Mouse (Mus musculus) neural tube, embryonic 15.5 days (tissue): Measurements from ENCODE around the gene Gpr34. TPM values are rescaled to one million over a fixed set of nuclear protein-coding genes. Genes with fewer than 3 reads are reported as not detected.

Experiments used
- ATAC-seq: fragments of 200-750 bp; cut with Nextera tagmentation; 2 replicates; pipeline ENCODE4 v1.8.0; 2017; ENCODE audit warnings: mild to moderate bottlenecking, moderate TSS enrichment, moderate library complexity; ENCODE audit not compliant: low FRiP score
- H3K27ac ChIP-seq: fragments of 300-500 bp; sonication (generic); replicated peaks from 2 replicates; pipeline ENCODE4 v1.5.1; 2015; ENCODE audit warnings: mild to moderate bottlenecking, inconsistent platforms
- H3K27me3 ChIP-seq: fragments of 300-500 bp; sonication (generic); replicated peaks from 2 replicates; pipeline ENCODE4 v1.6.1; 2015; ENCODE audit warnings: inconsistent platforms
- H3K36me3 ChIP-seq: fragments of 300-500 bp; sonication (generic); 2 replicates; pipeline ENCODE4 v1.6.1; 2015; ENCODE audit warnings: inconsistent platforms
- H3K4me1 ChIP-seq: fragments of 300-500 bp; sonication (generic); 2 replicates; pipeline ENCODE4 v1.6.1; 2015; ENCODE audit warnings: inconsistent platforms
- H3K4me2 ChIP-seq: fragments of 300-500 bp; sonication (generic); 2 replicates; pipeline ENCODE4 v1.6.1; 2015; ENCODE audit warnings: inconsistent platforms, mild to moderate bottlenecking, moderate library complexity
- H3K4me3 ChIP-seq: fragments of 300-500 bp; sonication (generic); replicated peaks from 2 replicates; pipeline ENCODE4 v1.5.1; 2015; ENCODE audit warnings: mild to moderate bottlenecking, inconsistent platforms
- H3K9ac ChIP-seq: fragments of 300-500 bp; sonication (generic); replicated peaks from 2 replicates; pipeline ENCODE4 v1.6.1; 2015; ENCODE audit warnings: mild to moderate bottlenecking, inconsistent platforms
- H3K9me3 ChIP-seq: fragments of 300-500 bp; sonication (generic); replicated peaks from 2 replicates; pipeline ENCODE4 v1.6.1; 2016; ENCODE audit warnings: inconsistent platforms
- WGBS: fragments of 180-500 bp; shearing (Covaris S2); methylation state at CpG from one replicate; pipeline ENCODE4 v1.1.7; 2015; ENCODE audit warnings: mixed read lengths; 5-methylcytosine and 5-hydroxymethylcytosine counted together
- polyA plus RNA-seq: library from polyadenylated mRNA; unstranded; fragments of >200 nt; fragmentation: Nextera tagmentation; extraction: Ambion mirVana; gene quantifications from 2 replicates; pipeline ENCODE4 v1.2.1, GENCODE M21; 2015

Gene Gpr34
- polyA plus RNA-seq, result 2.7 and 3.3 TPM in 2 replicates

DNA sequence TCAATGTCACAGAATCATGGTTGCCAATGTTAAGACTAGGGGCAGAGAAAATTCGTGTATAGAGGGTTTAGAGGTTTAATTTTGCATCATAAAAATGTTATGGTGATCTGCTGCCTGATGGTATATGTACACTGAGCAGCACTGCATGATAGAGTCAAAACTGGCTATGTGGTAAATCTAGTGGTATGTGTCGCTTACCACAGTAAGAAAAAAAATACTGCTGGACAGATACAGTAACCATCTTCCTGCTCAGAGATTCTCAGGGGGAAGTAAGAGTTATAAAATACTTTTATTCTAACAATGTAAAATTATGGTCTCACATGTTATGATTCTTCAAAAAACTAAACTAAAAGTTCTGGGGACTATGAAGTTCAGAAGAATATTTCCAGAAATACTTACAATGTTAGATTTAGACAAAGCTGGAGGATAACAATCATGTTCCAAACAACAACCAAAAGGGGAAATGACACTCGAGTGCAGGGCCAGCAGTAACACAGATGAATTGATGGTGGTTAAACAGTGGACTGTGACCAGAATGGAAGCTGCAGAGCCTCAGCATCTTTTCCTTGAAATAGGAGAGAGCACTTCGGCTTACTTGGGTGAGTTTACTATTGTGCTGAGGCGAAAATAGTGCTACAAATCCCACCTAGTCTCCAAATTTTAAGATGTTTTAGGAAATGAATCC is at the start of gene Gpr34:
Gene Gpr34 (plus strand): TSS at position 491 of the 685 bp plus-strand sequence.
- no peak for ATAC-seq

DNA sequence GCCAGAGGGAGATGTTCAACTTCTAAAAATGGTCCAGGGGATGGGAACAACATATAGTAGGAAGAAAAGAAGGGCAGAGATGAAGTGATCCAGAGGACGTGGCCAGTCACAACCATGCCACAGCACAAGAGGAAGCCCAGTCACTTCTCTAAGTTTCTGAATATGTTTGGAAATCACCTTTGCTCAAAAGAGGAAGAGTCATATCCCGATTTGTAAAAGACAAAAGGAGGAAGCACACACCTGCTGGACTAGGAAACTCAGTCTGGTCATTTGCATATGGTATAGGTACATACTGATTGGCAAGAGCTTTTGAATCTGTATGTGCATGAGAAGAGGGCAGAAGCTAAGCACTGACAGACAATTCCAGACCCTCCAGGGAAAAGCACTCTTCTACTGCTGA is 32.5 kb upstream of the Gpr34 start:
- Histone ChIP-seq H3K36me3 (no peaks in the 10 kb centered on the region), H3K9ac (no peak overlapping the region), H3K4me3 (no peak overlapping the region), H3K9me3 (no peaks in the 10 kb centered on the region), H3K27me3 (no peaks in the 10 kb centered on the region), H3K27ac (no peak overlapping the region), H3K4me1 (no peaks in the 10 kb centered on the region), H3K4me2 (no peak overlapping the region)
- no peak for ATAC-seq
- WGBS, result 78% methylated on average over 2 of the region's 2 CpGs

More for the DNA sequence above, at the start of gene Gpr34:
- H3K9me3 ChIP-seq, result no peaks in the 10 kb centered on the region
- H3K27ac ChIP-seq, result no peak within 1 kb of the TSS
- 75% methylated on average over 5 of the region's 5 CpGs for WGBS
- H3K9ac ChIP-seq, result no peak within 1 kb of the TSS
- H3K4me1 ChIP-seq, result no peaks in the 10 kb centered on the region
- H3K4me2 ChIP-seq, result no peak within 1 kb of the TSS
- H3K36me3 ChIP-seq, result no peaks in the 10 kb centered on the region
- H3K4me3 ChIP-seq, result no peak within 1 kb of the TSS
- no peaks in the 10 kb centered on the region for H3K27me3 ChIP-seq

DNA sequence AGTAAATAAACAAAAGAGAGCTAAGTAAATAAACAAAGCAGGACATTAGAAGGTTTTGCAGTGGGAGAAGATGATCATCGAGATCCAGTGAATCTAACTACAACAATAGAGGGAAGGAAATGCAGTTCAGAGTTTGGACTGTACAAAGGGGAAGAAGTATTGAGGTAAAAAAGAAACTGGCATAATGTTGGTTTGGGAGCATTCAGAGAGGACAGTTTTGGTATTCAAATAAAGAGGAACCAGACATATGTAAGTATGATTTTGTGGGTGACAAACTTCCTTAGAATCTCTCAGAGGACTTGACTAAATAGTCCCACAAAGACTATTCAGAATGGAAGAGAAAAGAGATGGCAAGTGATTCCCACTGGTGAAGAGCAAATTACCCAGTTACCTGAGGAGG is 31.9 kb upstream of the Gpr34 start:
- Histone ChIP-seq H3K36me3 (no peaks in the 10 kb centered on the region), H3K4me3 (no peak overlapping the region), H3K27ac (no peak overlapping the region), H3K9ac (no peak overlapping the region), H3K4me2 (no peak overlapping the region), H3K9me3 (no peaks in the 10 kb centered on the region), H3K27me3 (no peaks in the 10 kb centered on the region), H3K4me1 (no peaks in the 10 kb centered on the region)
- no peak for ATAC-seq
- WGBS, result 90% methylated on average over 1 of the region's 1 CpGs

DNA sequence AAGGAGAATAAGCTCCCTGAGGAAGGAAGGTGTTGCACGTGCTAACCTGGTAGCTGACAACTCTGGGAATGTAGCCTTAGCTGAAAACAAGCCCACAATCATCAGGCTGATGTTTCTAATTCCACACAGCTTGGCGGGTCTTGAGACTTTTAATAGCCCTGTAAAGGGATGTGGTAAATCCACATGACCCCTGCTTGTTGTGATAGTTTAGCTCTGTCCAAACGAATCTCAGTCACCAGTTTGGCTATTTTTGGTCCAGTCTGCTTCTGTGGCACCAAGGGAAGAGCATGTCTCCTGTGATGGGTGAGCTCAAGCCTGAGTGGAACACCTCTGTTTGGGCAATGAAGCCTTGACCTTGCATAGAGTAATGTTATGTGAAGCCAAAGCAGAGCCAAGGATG is 25.1 kb upstream of the Gpr34 start:
- no peaks in the 10 kb centered on the region for H3K27me3 ChIP-seq
- no peak overlapping the region for H3K4me3 ChIP-seq
- no peak overlapping the region for H3K4me2 ChIP-seq
- H3K27ac ChIP-seq, result no peak overlapping the region
- H3K4me1 ChIP-seq, result no peaks in the 10 kb centered on the region
- no peak overlapping the region for H3K9ac ChIP-seq
- no peak for ATAC-seq
- no peaks in the 10 kb centered on the region for H3K9me3 ChIP-seq
- WGBS, result 69% methylated on average over 3 of the region's 3 CpGs
- no peaks in the 10 kb centered on the region for H3K36me3 ChIP-seq

- Histone ChIP-seq H3K4me1 (no peaks in the 10 kb centered on the region), H3K9me3 (no peaks in the 10 kb centered on the region), H3K4me2 (no peak overlapping the region), H3K27ac (no peak overlapping the region), H3K9ac (no peak overlapping the region), H3K4me3 (no peak overlapping the region), H3K36me3 (no peaks in the 10 kb centered on the region), H3K27me3 (no peaks in the 10 kb centered on the region)
- no peak for ATAC-seq
- 45% methylated on average over 3 of the region's 3 CpGs for WGBS
Measured at GRCm38 (mm10) chrX:13607752-13608151, 24.1 kb upstream of the Gpr34 start.

DNA sequence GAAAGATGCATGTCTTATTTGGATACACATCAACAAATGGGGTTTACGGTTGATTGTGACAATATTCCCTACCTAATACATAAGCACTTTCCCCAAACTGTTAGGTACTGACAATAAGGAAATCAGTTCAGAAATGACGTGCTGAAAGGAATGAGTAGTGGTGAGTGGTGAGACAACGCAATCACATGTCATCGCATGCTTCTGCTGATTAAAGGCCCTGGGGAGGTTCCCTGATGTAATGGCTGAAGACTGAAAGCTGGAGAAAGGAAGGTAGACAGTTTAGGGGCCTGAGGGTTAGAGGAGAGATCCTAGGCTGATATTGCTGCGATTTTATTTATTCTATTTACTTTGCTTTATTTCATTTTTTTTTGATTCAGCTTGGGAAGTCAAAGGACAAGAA is 20.8 kb upstream of the Gpr34 start:
- Histone ChIP-seq H3K27me3 (no peaks in the 10 kb centered on the region), H3K9me3 (no peaks in the 10 kb centered on the region), H3K4me3 (no peak overlapping the region), H3K4me2 (no peak overlapping the region), H3K9ac (no peak overlapping the region), H3K27ac (no peak overlapping the region), H3K4me1 (no peaks in the 10 kb centered on the region), H3K36me3 (peaks cover 5% of the 10 kb centered on the region; the same call in 1 of the 2 replicates)
- ATAC-seq, result no peak
- WGBS, result 92% methylated on average over 5 of the region's 5 CpGs

DNA sequence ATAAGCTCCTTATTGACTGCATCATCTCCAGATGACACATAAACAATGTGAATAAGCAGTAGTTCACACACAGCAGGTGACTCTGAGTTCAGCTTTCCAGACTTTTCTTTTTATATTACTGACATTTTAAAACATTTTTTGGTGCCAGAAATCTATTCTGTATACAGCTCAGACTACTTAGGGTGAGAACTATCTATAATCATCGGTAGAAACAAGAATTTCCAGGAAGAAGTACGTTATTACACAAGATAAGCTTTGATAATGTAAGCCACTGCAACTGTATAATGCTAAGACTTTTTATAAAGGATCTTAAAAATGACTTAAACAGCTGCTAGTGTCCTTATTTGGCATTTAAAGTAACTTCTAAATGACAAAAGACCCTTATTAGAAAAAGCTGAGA is 19.8 kb upstream of the Gpr34 start:
- ATAC-seq, result no peak
- no peak overlapping the region for H3K9ac ChIP-seq
- H3K4me3 ChIP-seq, result no peak overlapping the region
- no peak overlapping the region for H3K27ac ChIP-seq
- no peaks in the 10 kb centered on the region for H3K4me1 ChIP-seq
- no peaks in the 10 kb centered on the region for H3K27me3 ChIP-seq
- WGBS, result 87% methylated on average over 2 of the region's 2 CpGs
- no peak overlapping the region for H3K4me2 ChIP-seq
- no peaks in the 10 kb centered on the region for H3K9me3 ChIP-seq
- peaks cover 5% of the 10 kb centered on the region; the same call in 1 of the 2 replicates for H3K36me3 ChIP-seq

DNA sequence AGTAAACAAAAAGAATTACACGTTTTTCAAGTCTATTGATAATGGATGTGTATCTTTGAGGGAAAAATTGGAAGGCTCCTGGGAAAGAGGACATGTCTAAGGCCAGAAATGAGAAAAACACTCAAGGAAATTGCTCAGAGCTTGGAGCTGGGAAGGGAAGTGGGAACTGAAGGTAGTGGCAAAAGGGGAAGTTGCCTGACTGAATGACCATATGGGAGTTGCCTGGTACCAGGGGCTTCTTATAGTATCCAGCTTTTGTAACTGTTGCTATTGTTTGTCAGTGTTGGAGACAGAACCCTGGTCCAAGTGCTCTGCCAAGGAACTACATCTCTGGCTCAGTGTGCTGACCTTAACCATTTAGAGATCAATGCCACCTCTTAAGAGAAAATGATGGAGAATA is 15.2 kb upstream of the Gpr34 start:
- no peaks in the 10 kb centered on the region for H3K4me1 ChIP-seq
- no peak overlapping the region for H3K4me2 ChIP-seq
- 56% methylated on average over 1 of the region's 1 CpGs for WGBS
- H3K27ac ChIP-seq, result no peak overlapping the region
- H3K36me3 ChIP-seq, result peaks cover 5% of the 10 kb centered on the region; the same call in 1 of the 2 replicates
- no peak overlapping the region for H3K9ac ChIP-seq
- H3K4me3 ChIP-seq, result no peak overlapping the region
- no peaks in the 10 kb centered on the region for H3K27me3 ChIP-seq
- no peaks in the 10 kb centered on the region for H3K9me3 ChIP-seq
- ATAC-seq, result no peak

GRCm38 (mm10) chrX:13617294-13617693 is 14.6 kb upstream of the Gpr34 start:
- no peak overlapping the region for H3K9ac ChIP-seq
- WGBS, result 96% methylated on average over 1 of the region's 1 CpGs
- no peaks in the 10 kb centered on the region for H3K27me3 ChIP-seq
- H3K36me3 ChIP-seq, result peaks cover 5% of the 10 kb centered on the region; the same call in 1 of the 2 replicates
- no peak overlapping the region for H3K4me2 ChIP-seq
- no peak for ATAC-seq
- H3K9me3 ChIP-seq, result no peaks in the 10 kb centered on the region
- no peaks in the 10 kb centered on the region for H3K4me1 ChIP-seq
- H3K27ac ChIP-seq, result no peak overlapping the region
- H3K4me3 ChIP-seq, result no peak overlapping the region

GRCm38 (mm10) chrX:13618476-13618875 is 13.4 kb upstream of the Gpr34 start:
- no peak for ATAC-seq
- no peak overlapping the region for H3K4me2 ChIP-seq
- 81% methylated on average over 4 of the region's 4 CpGs for WGBS
- no peak overlapping the region for H3K27ac ChIP-seq
- H3K36me3 ChIP-seq, result no peaks in the 10 kb centered on the region
- H3K9me3 ChIP-seq, result no peaks in the 10 kb centered on the region
- no peak overlapping the region for H3K9ac ChIP-seq
- no peaks in the 10 kb centered on the region for H3K4me1 ChIP-seq
- no peaks in the 10 kb centered on the region for H3K27me3 ChIP-seq
- no peak overlapping the region for H3K4me3 ChIP-seq

- Histone ChIP-seq H3K36me3 (no peaks in the 10 kb centered on the region), H3K4me2 (no peak overlapping the region), H3K27ac (no peak overlapping the region), H3K9me3 (no peaks in the 10 kb centered on the region), H3K9ac (no peak overlapping the region), H3K27me3 (no peaks in the 10 kb centered on the region), H3K4me1 (no peaks in the 10 kb centered on the region), H3K4me3 (no peak overlapping the region)
- ATAC-seq, result no peak
- 88% methylated on average over 4 of the region's 4 CpGs for WGBS
Measured at GRCm38 (mm10) chrX:13621473-13621872, 10.4 kb upstream of the Gpr34 start.

DNA sequence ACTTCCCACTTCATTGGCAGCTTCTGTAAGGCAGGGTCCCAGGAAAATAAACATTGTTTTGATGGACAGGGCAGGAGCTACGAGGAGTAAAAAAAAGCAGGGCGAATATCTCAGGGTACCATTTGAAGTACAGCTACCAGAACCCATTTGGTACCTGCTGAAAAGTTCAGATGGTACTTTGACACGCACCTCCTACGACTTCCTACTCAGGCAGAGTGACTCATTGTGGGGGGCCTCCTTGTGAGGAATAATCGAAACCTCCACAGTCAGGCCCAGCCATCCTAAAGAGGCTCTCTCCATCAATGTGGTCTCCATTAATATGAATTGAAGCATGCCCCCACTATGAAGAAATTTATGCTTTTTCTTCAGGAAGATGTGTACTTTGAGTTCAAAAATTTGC is 9.2 kb upstream of the Gpr34 start:
- H3K27ac ChIP-seq, result no peak overlapping the region
- no peak overlapping the region for H3K4me3 ChIP-seq
- no peaks in the 10 kb centered on the region for H3K27me3 ChIP-seq
- no peak overlapping the region for H3K4me2 ChIP-seq
- no peak overlapping the region for H3K9ac ChIP-seq
- no peaks in the 10 kb centered on the region for H3K36me3 ChIP-seq
- H3K4me1 ChIP-seq, result no peaks in the 10 kb centered on the region
- WGBS, result 79% methylated on average over 5 of the region's 5 CpGs
- H3K9me3 ChIP-seq, result no peaks in the 10 kb centered on the region
- ATAC-seq, result no peak
